Mouse (Mus musculus) CD4-positive, CD25-positive, alpha-beta regulatory T cell (primary cell): ENCODE results near the gene Sbds. TPM values are rescaled to one million over a fixed set of nuclear protein-coding genes. Genes with fewer than 3 reads are reported as not detected.

ENCODE experiments used
- polyA plus RNA-seq: library from polyadenylated mRNA; unstranded; fragments of 100-300 nt; shearing (Covaris generic); gene quantifications from one replicate; pipeline ENCODE4 v1.2.1, GENCODE M21; 2017

The Sbds gene
- 77.2 TPM for polyA plus RNA-seq

DNA sequence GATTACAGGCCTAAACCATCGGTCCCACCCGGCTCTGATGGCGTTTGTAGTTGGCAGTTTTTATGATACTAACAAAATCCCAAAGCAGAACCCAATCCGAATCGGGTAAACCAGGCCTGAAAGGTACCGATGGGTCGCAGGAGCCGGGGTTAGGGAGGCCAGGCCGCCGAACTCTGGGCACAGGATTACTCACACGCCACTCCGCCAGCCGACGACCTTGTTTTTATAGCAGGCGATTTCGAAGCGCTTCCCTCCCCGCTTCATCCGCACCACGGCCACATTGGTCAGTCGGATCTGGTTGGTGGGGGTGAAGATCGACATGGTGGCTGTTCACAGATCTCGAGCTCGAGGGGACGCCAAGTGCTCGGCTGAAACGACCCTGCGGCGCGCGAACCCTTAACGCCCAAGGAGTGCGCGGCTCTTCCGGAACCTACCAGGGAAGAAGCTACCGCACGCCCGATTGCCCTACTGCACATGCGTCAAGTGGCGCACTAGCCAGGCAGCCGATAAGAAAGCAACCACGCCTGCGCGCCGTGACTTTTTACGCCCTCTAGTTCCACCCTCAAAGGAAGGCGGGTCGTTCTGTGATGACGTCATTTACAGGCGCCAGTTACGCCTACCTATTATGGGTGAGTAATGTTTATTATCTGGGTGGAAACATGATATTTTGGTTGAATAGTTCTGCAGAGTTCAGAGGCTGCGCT is at the start of gene Sbds, which contains the start of gene Tyw1:
Gene Sbds (minus strand): TSS at position 514 of the 704 bp plus-strand sequence.
Gene Tyw1 (plus strand): TSS at position 603 of the 704 bp plus-strand sequence.

GRCm38 (mm10) chr5:130216781-130217180 is 38.5 kb downstream of the Sbds start, which contains the start of gene Tmem248:
TSS of gene Tmem248 (plus strand) at chr5:130217081.

Other genes starting within 250 kb of the Sbds start
- 71.3 TPM for gene Asl, start 226.3 kb downstream of the Sbds start, polyA plus RNA-seq
- gene Crcp, start 226.2 kb downstream of the Sbds start, polyA plus RNA-seq: 43.6 TPM
- 11.0 TPM for gene Tpst1, start 182.2 kb downstream of the Sbds start, polyA plus RNA-seq
- 6.5 TPM for gene Kctd7, start 110.7 kb downstream of the Sbds start, polyA plus RNA-seq
- 32.4 TPM for gene Rabgef1, start 83.7 kb downstream of the Sbds start, polyA plus RNA-seq
- 56.9 TPM for gene Tmem248, start 38.4 kb downstream of the Sbds start, polyA plus RNA-seq
- 38.3 TPM for gene Tyw1, start 89 bp upstream of the Sbds start, polyA plus RNA-seq
- gene Caln1, start 113.9 kb upstream of the Sbds start, polyA plus RNA-seq: not detected
- not detected for gene A330070K13Rik, start 129.1 kb upstream of the Sbds start, polyA plus RNA-seq